Mouse (Mus musculus): ENCODE results near the gene Dpm2. TPM values are rescaled to one million over a fixed set of nuclear protein-coding genes. Genes with fewer than 3 reads are reported as not detected.

Gene Dpm2
- 101 and 107 TPM in 2 replicates for polyA plus RNA-seq (2015; fragmentation: Nextera tagmentation; extraction: Ambion mirVana)

GRCm38 (mm10) chr2:32570698-32571494 lies at the start of gene Dpm2:
Gene Dpm2, plus strand, starts transcription at chr2:32570858.
- H3K27ac ChIP-seq = peak within 1 kb of the TSS; percentile 46
- peak within 1 kb of the TSS; percentile 62 for H3K4me2 ChIP-seq
- H3K36me3 ChIP-seq = peaks cover 36% of the 10 kb centered on the region
- peak within 1 kb of the TSS; percentile 70 for H3K9ac ChIP-seq
- WGBS = 1% methylated on average over 36 of the region's 36 CpGs
- H3K9me3 ChIP-seq = no peaks in the 10 kb centered on the region
- H3K27me3 ChIP-seq = no peaks in the 10 kb centered on the region
- peak within 1 kb of the TSS; percentile 76 for H3K4me3 ChIP-seq
- ATAC-seq (ENCODE audit: borderline replicate concordance, extremely low read depth, low FRiP score, low TSS enrichment) = peak; percentile 77
- H3K4me1 ChIP-seq = peaks cover 18% of the 10 kb centered on the region

- Histone ChIP-seq H3K4me2 (no peak overlapping the region), H3K27ac (no peak overlapping the region), H3K4me3 (no peak overlapping the region), H3K9ac (no peak overlapping the region), H3K4me1 (peaks cover 10% of the 10 kb centered on the region; the same call in 1 of the 2 replicates), H3K9me3 (no peaks in the 10 kb centered on the region), H3K36me3 (no peaks in the 10 kb centered on the region), H3K27me3 (no peaks in the 10 kb centered on the region)
- 0 out of 2 replicates have a peak, but pooled peaks have one; percentile 31 for ATAC-seq (ENCODE audit: borderline replicate concordance, extremely low read depth, low FRiP score, low TSS enrichment)
- WGBS = 66% methylated on average over 13 of the region's 13 CpGs
These were observed 46.1 kb upstream of the Dpm2 start for GRCm38 (mm10) chr2:32524536-32525031.

DNA sequence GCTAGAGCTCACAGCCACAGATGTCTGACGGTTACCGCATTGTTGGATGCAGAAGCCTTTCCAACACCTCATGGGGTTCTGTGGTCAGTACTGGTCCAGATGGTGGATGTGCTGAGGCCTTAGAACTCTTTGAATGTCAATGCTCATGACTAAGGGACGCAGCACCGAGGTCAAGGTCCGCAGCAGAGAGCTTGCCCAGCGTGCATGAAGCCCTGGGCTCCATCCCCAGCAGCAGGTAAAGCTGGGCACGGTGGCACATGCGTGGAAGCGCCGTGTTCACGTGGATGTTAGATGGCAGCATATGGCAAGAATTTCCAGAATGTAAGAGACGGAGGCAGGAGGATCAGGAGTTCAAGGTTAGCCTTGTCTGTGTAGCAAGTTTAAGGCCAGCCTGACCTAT lies 44.8 kb upstream of the Dpm2 start:
- Histone ChIP-seq H3K36me3 (no peaks in the 10 kb centered on the region), H3K27me3 (no peaks in the 10 kb centered on the region), H3K4me3 (no peak overlapping the region), H3K9ac (no peak overlapping the region), H3K27ac (no peak overlapping the region), H3K4me2 (no peak overlapping the region), H3K9me3 (no peaks in the 10 kb centered on the region), H3K4me1 (peaks cover 10% of the 10 kb centered on the region; the same call in 1 of the 2 replicates)
- WGBS = 85% methylated on average over 12 of the region's 12 CpGs
- ATAC-seq (ENCODE audit: borderline replicate concordance, extremely low read depth, low FRiP score, low TSS enrichment) = no peak

- H3K9ac ChIP-seq = no peak overlapping the region
- ATAC-seq (ENCODE audit: borderline replicate concordance, extremely low read depth, low FRiP score, low TSS enrichment) = no peak
- no peaks in the 10 kb centered on the region for H3K27me3 ChIP-seq
- H3K27ac ChIP-seq = no peak overlapping the region
- H3K4me2 ChIP-seq = no peak overlapping the region
- no peaks in the 10 kb centered on the region for H3K36me3 ChIP-seq
- no peaks in the 10 kb centered on the region for H3K9me3 ChIP-seq
- H3K4me3 ChIP-seq = no peak overlapping the region
- WGBS = 76% methylated on average over 14 of the region's 14 CpGs
- peaks cover 10% of the 10 kb centered on the region; the same call in 1 of the 2 replicates for H3K4me1 ChIP-seq
These were observed 43.1 kb upstream of the Dpm2 start for GRCm38 (mm10) chr2:32527468-32527966.

DNA sequence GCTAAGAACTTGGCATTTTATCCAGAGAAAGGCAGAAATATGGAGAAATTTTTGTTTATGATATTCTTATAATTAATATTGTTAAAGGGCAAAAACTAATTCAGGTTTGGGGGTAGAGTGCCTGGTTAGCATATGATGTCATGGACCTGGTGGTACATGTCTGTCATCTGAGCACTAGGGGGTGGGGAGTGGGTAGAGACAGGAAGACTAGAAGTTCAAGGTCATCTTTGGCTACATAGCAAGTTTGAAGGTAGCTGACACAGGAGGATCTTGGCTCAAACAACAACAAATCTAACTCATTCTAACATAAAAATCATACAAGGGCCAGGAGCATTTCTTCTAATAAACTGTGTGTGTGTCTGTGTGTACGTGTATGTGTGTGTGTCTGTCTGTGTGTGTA lies 42.3 kb upstream of the Dpm2 start:
- peaks cover 16% of the 10 kb centered on the region; the same call in 1 of the 2 replicates for H3K4me1 ChIP-seq
- H3K36me3 ChIP-seq = no peaks in the 10 kb centered on the region
- H3K4me2 ChIP-seq = no peak overlapping the region
- no peaks in the 10 kb centered on the region for H3K9me3 ChIP-seq
- no peaks in the 10 kb centered on the region for H3K27me3 ChIP-seq
- no peak overlapping the region for H3K9ac ChIP-seq
- H3K4me3 ChIP-seq = no peak overlapping the region
- ATAC-seq (ENCODE audit: borderline replicate concordance, extremely low read depth, low FRiP score, low TSS enrichment) = no peak
- 83% methylated on average over 1 of the region's 1 CpGs for WGBS
- no peak overlapping the region for H3K27ac ChIP-seq

GRCm38 (mm10) chr2:32530479-32530878 lies 40.2 kb upstream of the Dpm2 start:
- ATAC-seq (ENCODE audit: borderline replicate concordance, extremely low read depth, low FRiP score, low TSS enrichment) = no peak
- peaks cover 17% of the 10 kb centered on the region for H3K4me1 ChIP-seq
- 74% methylated on average over 2 of the region's 2 CpGs for WGBS

GRCm38 (mm10) chr2:32533163-32533562 lies 37.5 kb upstream of the Dpm2 start:
- Histone ChIP-seq H3K9ac (no peak overlapping the region), H3K36me3 (no peaks in the 10 kb centered on the region), H3K27ac (no peak overlapping the region), H3K9me3 (no peaks in the 10 kb centered on the region), H3K4me1 (peaks cover 41% of the 10 kb centered on the region), H3K4me3 (no peak overlapping the region), H3K4me2 (no peak overlapping the region), H3K27me3 (no peaks in the 10 kb centered on the region)
- no peak for ATAC-seq (ENCODE audit: borderline replicate concordance, extremely low read depth, low FRiP score, low TSS enrichment)
- 73% methylated on average over 2 of the region's 2 CpGs for WGBS

More at GRCm38 (mm10) chr2:32530479-32530878, 40.2 kb upstream of the Dpm2 start:
- Histone ChIP-seq H3K36me3 (no peaks in the 10 kb centered on the region), H3K27ac (no peak overlapping the region), H3K27me3 (no peaks in the 10 kb centered on the region), H3K4me2 (no peak overlapping the region), H3K4me3 (no peak overlapping the region), H3K9ac (no peak overlapping the region), H3K9me3 (no peaks in the 10 kb centered on the region)

DNA sequence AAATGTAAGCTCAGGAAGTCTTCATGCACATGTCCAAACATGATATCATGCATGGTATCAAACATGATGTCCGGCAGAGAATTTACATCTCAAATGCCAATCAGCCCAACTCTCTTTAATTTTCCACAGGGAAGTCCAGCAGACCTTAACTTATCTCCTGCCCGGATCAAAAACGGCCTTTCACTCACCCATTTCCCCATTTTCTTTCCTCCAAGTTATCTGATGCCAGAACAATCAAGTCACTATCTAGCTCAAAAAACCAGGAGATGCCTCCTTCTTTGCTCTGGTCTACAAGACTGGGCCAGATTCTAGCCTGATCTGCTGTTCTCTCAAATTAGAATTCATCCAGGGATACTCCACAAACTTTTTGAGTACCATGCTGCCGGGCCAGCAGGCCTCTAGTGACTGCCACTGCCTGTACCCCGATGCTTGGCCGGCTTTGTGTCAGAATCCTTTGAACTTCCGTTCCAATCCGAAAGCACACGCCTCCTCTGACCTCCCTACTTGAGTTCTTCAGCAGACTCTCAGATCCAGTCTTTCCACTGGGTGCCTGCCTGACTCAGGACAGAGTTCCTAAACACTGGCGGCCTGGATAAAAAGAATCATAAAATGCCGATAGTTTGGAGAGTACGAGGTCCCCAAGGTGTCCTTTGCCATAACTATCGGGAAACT lies 36.5 kb upstream of the Dpm2 start:
- ATAC-seq (ENCODE audit: borderline replicate concordance, extremely low read depth, low FRiP score, low TSS enrichment) = peak; percentile 9
- no peaks in the 10 kb centered on the region for H3K9me3 ChIP-seq
- 6% methylated on average over 13 of the region's 13 CpGs for WGBS
- H3K27me3 ChIP-seq = no peaks in the 10 kb centered on the region
- H3K4me2 ChIP-seq = peak overlapping the region; percentile 77
- H3K4me3 ChIP-seq = peak overlapping the region; percentile 67
- peak overlapping the region; percentile 62 for H3K9ac ChIP-seq
- H3K27ac ChIP-seq = peak overlapping the region; percentile 98
- no peaks in the 10 kb centered on the region for H3K36me3 ChIP-seq
- peaks cover 51% of the 10 kb centered on the region for H3K4me1 ChIP-seq

DNA sequence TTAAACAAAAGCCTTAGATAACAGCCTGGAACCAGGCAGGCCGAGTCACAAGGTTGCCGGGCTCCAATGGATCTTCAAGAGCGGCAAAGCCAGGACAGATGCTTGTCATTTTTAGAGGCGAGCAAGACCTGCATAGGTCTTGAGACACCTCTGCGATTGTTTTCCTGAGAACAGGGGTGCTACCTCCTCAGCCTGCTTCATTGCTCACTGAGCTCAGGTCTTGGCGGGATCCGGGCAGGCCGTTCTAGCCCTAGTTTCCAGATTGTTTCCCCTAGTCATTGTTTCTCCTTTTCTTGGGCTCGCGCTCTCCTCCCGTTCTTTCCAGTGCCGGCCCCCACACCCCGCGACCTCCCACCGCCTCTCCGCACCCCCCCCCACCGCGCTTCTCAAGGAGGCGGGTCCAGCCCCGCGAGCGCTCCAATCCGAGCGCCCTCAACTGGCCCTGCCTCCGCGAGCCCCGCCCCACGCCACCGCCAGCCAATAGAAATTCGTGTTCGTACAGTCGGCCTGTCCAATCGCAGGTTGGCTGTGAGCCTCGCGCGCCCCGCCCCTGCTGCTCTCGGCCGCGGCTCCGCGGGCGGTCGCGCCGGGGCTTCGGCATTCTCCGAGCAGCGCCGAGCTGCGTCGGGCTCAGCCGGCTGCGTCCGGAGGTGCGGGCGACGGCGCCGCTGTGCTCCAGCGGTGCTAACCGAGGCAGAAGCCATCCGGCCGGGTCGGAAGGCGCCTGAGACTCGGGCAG lies 35.8 kb upstream of the Dpm2 start, which contains the start of gene Fam102a:
TSS of gene Fam102a (plus strand) at position 600 of the 739 bp plus-strand sequence.
- Histone ChIP-seq H3K4me3 (peak within 1 kb of the TSS; percentile 67), H3K4me2 (peak within 1 kb of the TSS; percentile 77), H3K27me3 (no peaks in the 10 kb centered on the region), H3K4me1 (peaks cover 58% of the 10 kb centered on the region), H3K9me3 (no peaks in the 10 kb centered on the region), H3K27ac (peak within 1 kb of the TSS; percentile 98), H3K9ac (peak within 1 kb of the TSS; percentile 87), H3K36me3 (no peaks in the 10 kb centered on the region)
- under 1% methylated on average over 65 of the region's 67 CpGs for WGBS
- ATAC-seq (ENCODE audit: borderline replicate concordance, extremely low read depth, low FRiP score, low TSS enrichment) = peak; percentile 96

DNA sequence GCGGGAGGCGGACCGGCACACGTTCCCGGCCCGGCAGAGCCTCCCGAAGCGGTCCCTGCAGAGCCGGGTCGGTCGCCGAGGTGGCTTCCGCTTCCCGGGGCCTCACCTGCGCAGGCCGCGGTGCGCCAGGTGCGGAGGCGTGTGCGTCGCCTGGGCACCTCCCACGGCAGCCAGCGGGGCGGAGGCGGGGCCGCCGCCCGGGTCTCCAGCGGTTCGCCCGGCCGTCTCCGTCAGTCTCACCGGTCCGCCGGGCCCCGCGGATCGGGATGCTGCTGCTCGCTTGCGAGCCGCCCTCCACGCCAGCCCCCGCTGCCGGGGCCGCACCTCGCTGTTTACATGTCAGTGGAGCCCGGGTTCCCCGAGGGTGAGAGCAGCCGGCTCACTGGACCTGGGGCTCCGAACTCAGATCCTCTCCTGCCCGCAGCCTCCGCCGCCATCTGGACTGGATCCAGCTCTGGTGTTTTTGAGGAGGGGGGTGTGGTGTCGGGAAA lies 35.1 kb upstream of the Dpm2 start:
- no peaks in the 10 kb centered on the region for H3K9me3 ChIP-seq
- whole genome bisulfite sequencing = under 1% methylated on average over 52 of the region's 56 CpGs
- H3K9ac ChIP-seq = peak overlapping the region; percentile 87
- no peaks in the 10 kb centered on the region for H3K27me3 ChIP-seq
- H3K4me2 ChIP-seq = peak overlapping the region; percentile 77
- no peaks in the 10 kb centered on the region for H3K36me3 ChIP-seq
- peaks cover 65% of the 10 kb centered on the region for H3K4me1 ChIP-seq
- H3K4me3 ChIP-seq = peak overlapping the region; percentile 67
- peak overlapping the region; percentile 98 for H3K27ac ChIP-seq
- peak; percentile 37 for ATAC-seq (ENCODE audit: borderline replicate concordance, extremely low read depth, low FRiP score, low TSS enrichment)

GRCm38 (mm10) chr2:32536086-32536633 lies 34.5 kb upstream of the Dpm2 start:
- Histone ChIP-seq H3K36me3 (no peaks in the 10 kb centered on the region), H3K4me1 (peaks cover 71% of the 10 kb centered on the region), H3K27me3 (no peaks in the 10 kb centered on the region), H3K4me3 (peak overlapping the region; percentile 67), H3K27ac (peak overlapping the region; percentile 98), H3K9ac (peak overlapping the region; percentile 87), H3K4me2 (peak overlapping the region; percentile 77), H3K9me3 (no peaks in the 10 kb centered on the region)
- ATAC-seq (ENCODE audit: borderline replicate concordance, extremely low read depth, low FRiP score, low TSS enrichment) = no peak
- whole genome bisulfite sequencing = 1% methylated on average over 14 of the region's 14 CpGs

All from lung, embryonic 15.5 days (tissue).